Comparison of ENCODE assay signal across 8 mouse cellular contexts in the genomic region with DNA sequence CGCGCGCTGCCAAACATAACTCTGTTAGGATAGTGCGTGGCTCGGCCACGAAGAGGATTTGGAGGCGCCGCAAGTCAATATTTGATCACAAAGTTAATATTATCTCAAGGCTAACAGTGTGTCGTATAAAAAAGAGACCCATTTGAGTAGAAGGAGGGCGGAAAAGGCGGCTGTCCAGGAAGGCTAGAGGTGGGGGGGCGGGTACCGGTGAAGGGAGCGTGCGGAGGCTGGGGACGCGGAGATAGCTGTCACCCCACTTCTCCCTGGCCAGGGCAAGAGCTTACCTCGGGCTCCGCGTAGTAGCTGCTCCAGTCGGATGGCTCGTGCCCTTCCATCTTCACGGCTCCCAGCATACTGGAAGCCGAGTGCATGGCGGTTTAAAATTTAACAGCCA. TPM values are rescaled to one million over a fixed set of nuclear protein-coding genes. Genes with fewer than 3 reads are reported as not detected.
DNase-seq lines count a peak whose midpoint lies in the region; ATAC-seq lines count a peak whose summit lies in the region.

No protein-coding gene starts in this region.

- peak overlapping the region; percentile 58 for H3K4me2 ChIP-seq in embryonic facial prominence, embryonic 14.5 days (ENCODE audit: low read depth, low read length)
- peak overlapping the region; percentile 26; the same call in 1 of the 2 replicates for H3K4me2 ChIP-seq in midbrain, embryonic 16.5 days (ENCODE audit: low read length)

- no peak for ATAC-seq in embryonic facial prominence, embryonic 14.5 days (ENCODE audit: low read depth)
- ATAC-seq in midbrain, embryonic 16.5 days, result no peak

- peaks cover 48% of the 10 kb centered on the region for H3K4me1 ChIP-seq in heart, embryonic 10.5 days
- H3K4me1 ChIP-seq in embryonic facial prominence, embryonic 14.5 days (ENCODE audit: control insufficient read depth, insufficient read depth, low read length), result peaks cover 5% of the 10 kb centered on the region; the same call in 1 of the 2 replicates
- H3K4me1 ChIP-seq in limb, embryonic 10.5 days, result peaks cover 31% of the 10 kb centered on the region
- peaks cover 2% of the 10 kb centered on the region for H3K4me1 ChIP-seq in midbrain, embryonic 16.5 days (ENCODE audit: control insufficient read depth, insufficient read depth, low read length)

- DNase-seq in heart, embryonic 10.5 days (ENCODE audit: low spot score), result peak; percentile 76
- DNase-seq in heart, adult 8-10 months (ENCODE audit: low spot score), result no peak
- DNase-seq in embryonic facial prominence, embryonic 14.5 days (ENCODE audit: low spot score), result no peak
- peak; percentile 61 for DNase-seq in limb, embryonic 10.5 days (ENCODE audit: low spot score)
- DNase-seq in layer of hippocampus, adult 8-10 months (ENCODE audit: low spot score in 2 of 2), result no peak
- no peak for DNase-seq in cerebellum, postnatal 4 days (ENCODE audit: low spot score in 2 of 2)
- no peak for DNase-seq in left cerebral cortex, adult 11 months (ENCODE audit: low spot score)

- peaks cover 100% of the 10 kb centered on the region for H3K27me3 ChIP-seq in heart, embryonic 10.5 days (ENCODE audit: insufficient read depth, poor library complexity, severe bottlenecking)
- peaks cover 100% of the 10 kb centered on the region for H3K27me3 ChIP-seq in embryonic facial prominence, embryonic 14.5 days (replicated peaks; ENCODE audit: control insufficient read depth, insufficient read depth, low read length)
- peaks cover 100% of the 10 kb centered on the region for H3K27me3 ChIP-seq in limb, embryonic 10.5 days (ENCODE audit: low read depth, poor library complexity, severe bottlenecking)
- H3K27me3 ChIP-seq in midbrain, embryonic 16.5 days (ENCODE audit: control insufficient read depth, insufficient read depth, low read depth, low read length), result peaks cover 70% of the 10 kb centered on the region

- no peaks in the 10 kb centered on the region for H3K9me3 ChIP-seq in heart, embryonic 10.5 days
- H3K9me3 ChIP-seq in embryonic facial prominence, embryonic 14.5 days (ENCODE audit: control insufficient read depth, low read length), result no peaks in the 10 kb centered on the region
- H3K9me3 ChIP-seq in limb, embryonic 10.5 days (replicated peaks), result no peaks in the 10 kb centered on the region
- no peaks in the 10 kb centered on the region for H3K9me3 ChIP-seq in midbrain, embryonic 16.5 days (replicated peaks; ENCODE audit: control insufficient read depth, low read length, poor library complexity, severe bottlenecking)

- no peak overlapping the region for H3K9ac ChIP-seq in embryonic facial prominence, embryonic 14.5 days (ENCODE audit: low read depth, low read length)
- H3K9ac ChIP-seq in midbrain, embryonic 16.5 days (ENCODE audit: low read depth, low read length), result no peak overlapping the region

- H3K27ac ChIP-seq in heart, embryonic 10.5 days, result peak overlapping the region; percentile 23; the same call in 1 of the 2 replicates
- no peak overlapping the region for H3K27ac ChIP-seq in embryonic facial prominence, embryonic 14.5 days (replicated peaks; ENCODE audit: low read depth, low read length)
- no peak overlapping the region for H3K27ac ChIP-seq in limb, embryonic 10.5 days
- H3K27ac ChIP-seq in midbrain, embryonic 16.5 days (ENCODE audit: low read length), result no peak overlapping the region

- peak overlapping the region; percentile 65 for H3K4me3 ChIP-seq in heart, embryonic 10.5 days
- peak overlapping the region; percentile 38 for H3K4me3 ChIP-seq in embryonic facial prominence, embryonic 14.5 days (ENCODE audit: low read depth, low read length)
- peak overlapping the region; percentile 44 for H3K4me3 ChIP-seq in limb, embryonic 10.5 days
- peak overlapping the region; percentile 22 for H3K4me3 ChIP-seq in midbrain, embryonic 16.5 days (ENCODE audit: low read depth, low read length)

- no peaks in the 10 kb centered on the region for H3K36me3 ChIP-seq in heart, embryonic 10.5 days
- no peaks in the 10 kb centered on the region for H3K36me3 ChIP-seq in embryonic facial prominence, embryonic 14.5 days (ENCODE audit: control insufficient read depth, insufficient read depth, low read length)
- H3K36me3 ChIP-seq in limb, embryonic 10.5 days, result no peaks in the 10 kb centered on the region
- H3K36me3 ChIP-seq in midbrain, embryonic 16.5 days (ENCODE audit: control insufficient read depth, insufficient read depth, low read length), result no peaks in the 10 kb centered on the region

- 1% methylated on average over 25 of the region's 25 CpGs for WGBS in heart, embryonic 10.5 days
- under 1% methylated on average over 25 of the region's 25 CpGs for WGBS in embryonic facial prominence, embryonic 14.5 days
- 2% methylated on average over 25 of the region's 25 CpGs for WGBS in limb, embryonic 10.5 days
- WGBS in midbrain, embryonic 16.5 days, result under 1% methylated on average over 25 of the region's 25 CpGs

RNA-seq across cellular contexts. Expression of gene Foxa2, which starts 1.2 kb away (rescaled TPM):
- polyA plus RNA-seq in heart, embryonic 10.5 days (2016; fragmentation: Nextera tagmentation; extraction: Ambion mirVana), result 0.36 and 4.1 TPM in 2 replicates
- not detected for total RNA-seq in heart, adult 8-10 months (2022)
- polyA plus RNA-seq in embryonic facial prominence, embryonic 14.5 days (2014; fragmentation: Nextera tagmentation; extraction: Ambion mirVana), result 0.74 and 0.89 TPM in 2 replicates
- polyA plus RNA-seq in limb, embryonic 10.5 days (2016; fragmentation: Nextera tagmentation; extraction: Ambion mirVana), result 0.16 TPM in 1 of 2 replicates, not detected in the other
- polyA plus RNA-seq in midbrain, embryonic 16.5 days (2015; fragmentation: Nextera tagmentation; extraction: Ambion mirVana), result 1.9 and 4.1 TPM in 2 replicates
- total RNA-seq in layer of hippocampus, adult 8-10 months (2022), result not detected

Comparison
In these comparisons a context has a peak if more than half of its experiments do, and no peak if none do; other contexts are left out.
1. DNase-seq: peak in heart, embryonic 10.5 days (single experiment) and limb, embryonic 10.5 days (single experiment); none in heart, adult 8-10 months (single experiment), embryonic facial prominence, embryonic 14.5 days (single experiment), layer of hippocampus, adult 8-10 months (0 of 2), cerebellum, postnatal 4 days (0 of 2) and left cerebral cortex, adult 11 months (single experiment).
2. Peak in every context shown above with its lines, with median percentiles within 50 percentile points of each other: H3K4me3 ChIP-seq.